Mouse (Mus musculus) olfactory bulb, adult 2 months (tissue): Measurements from ENCODE around the gene Rxrb.
A peak's percentile ranks its signal among the peaks of the same experiment; 100 is the strongest.

Source experiments
- CTCF ChIP-seq: fragments of 200-500 bp; IDR thresholded peaks from 2 replicates; pipeline ENCODE4 v1.5.1; 2012; ENCODE audit warnings: low read depth, mild to moderate bottlenecking, low read length, moderate library complexity; ENCODE audit not compliant: insufficient read depth
- POLR2A ChIP-seq: fragments of 200-500 bp; IDR thresholded peaks from 2 replicates; pipeline ENCODE4 v1.6.1; 2012; ENCODE audit warnings: mild to moderate bottlenecking, low read depth, low read length, moderate library complexity; ENCODE audit not compliant: insufficient read depth

DNA sequence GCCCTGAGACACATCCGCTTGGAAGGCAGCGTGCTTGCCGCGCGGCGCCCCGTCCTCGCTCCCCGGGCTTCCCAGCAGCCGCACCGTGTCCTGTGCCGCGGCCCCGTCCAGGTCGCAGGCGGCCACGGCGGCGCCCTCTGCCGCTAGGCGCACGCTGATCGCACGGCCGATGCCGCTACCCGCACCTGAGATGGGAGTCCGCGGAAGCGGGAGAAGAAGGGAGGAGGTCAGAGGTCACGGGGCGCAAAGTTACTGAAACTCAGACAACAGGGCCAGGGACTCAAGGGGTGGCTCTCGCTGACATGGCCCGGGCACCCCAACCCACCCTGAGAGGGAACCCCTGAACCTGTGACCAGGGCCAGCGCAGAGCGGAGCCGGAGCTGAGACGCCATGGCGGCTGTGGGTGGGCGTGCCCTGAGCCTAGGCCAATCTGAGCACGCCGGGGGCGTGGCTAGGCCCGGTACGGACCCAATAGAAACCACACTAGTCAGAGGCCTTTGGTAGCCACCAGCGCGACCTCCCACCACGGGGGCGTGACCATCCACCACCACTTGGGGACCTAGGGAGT is 3.9 kb upstream of the Rxrb start, which contains the start of gene H2-Ke6:
- TF ChIP-seq POLR2A = peak; percentile 67
- no peak for TF ChIP-seq CTCF
